Mouse (Mus musculus) stomach, embryonic 16.5 days (tissue): Measurements from ENCODE around the gene Immt. TPM values are rescaled to one million over a fixed set of nuclear protein-coding genes. Genes with fewer than 3 reads are reported as not detected.

Source experiments
- ATAC-seq: fragments of 200-750 bp; cut with Nextera tagmentation; 2 replicates; pipeline ENCODE4 v1.8.0; 2017; ENCODE audit warnings: moderate number of reproducible peaks, moderate TSS enrichment; ENCODE audit not compliant: insufficient read depth, low FRiP score
- H3K27ac ChIP-seq: fragments of 300-500 bp; sonication (generic); 2 replicates; pipeline ENCODE4 v1.5.1; 2014; ENCODE audit warnings: low read length
- H3K27me3 ChIP-seq: fragments of 300-500 bp; sonication (generic); 2 replicates; pipeline ENCODE4 v1.6.1; 2014; ENCODE audit warnings: low read length, control low read depth, mixed read lengths; ENCODE audit not compliant: control insufficient read depth, insufficient read depth
- H3K36me3 ChIP-seq: fragments of 300-500 bp; sonication (generic); 2 replicates; pipeline ENCODE4 v1.6.1; 2014; ENCODE audit warnings: low read length; ENCODE audit not compliant: control insufficient read depth, insufficient read depth
- H3K4me1 ChIP-seq: fragments of 300-500 bp; sonication (generic); 2 replicates; pipeline ENCODE4 v1.6.1; 2014; ENCODE audit warnings: low read length, control low read depth, mixed read lengths; ENCODE audit not compliant: control insufficient read depth, insufficient read depth
- H3K4me2 ChIP-seq: fragments of 300-500 bp; sonication (generic); 2 replicates; pipeline ENCODE4 v1.6.1; 2014; ENCODE audit warnings: low read depth, low read length, mixed read lengths
- H3K4me3 ChIP-seq: fragments of 300-500 bp; sonication (generic); replicated peaks from 2 replicates; pipeline ENCODE4 v1.5.1; 2014; ENCODE audit warnings: mild to moderate bottlenecking, low read length
- H3K9ac ChIP-seq: fragments of 300-500 bp; sonication (generic); 2 replicates; pipeline ENCODE4 v1.6.1; 2014; ENCODE audit warnings: low read length
- H3K9me3 ChIP-seq: fragments of 300-500 bp; sonication (generic); replicated peaks from 2 replicates; pipeline ENCODE4 v1.6.1; 2016; ENCODE audit warnings: low read length, control low read depth; ENCODE audit not compliant: control insufficient read depth
- WGBS: fragments of 180-500 bp; shearing (Covaris S2); extraction: QIAGEN DNeasy Blood & Tissue Kit; methylation state at CpG from one replicate; pipeline ENCODE4 v1.1.7; 2014; 5-methylcytosine and 5-hydroxymethylcytosine counted together
- polyA plus RNA-seq: library from polyadenylated mRNA; unstranded; fragments of >200 nt; fragmentation: Nextera tagmentation; extraction: Ambion mirVana; gene quantifications from 2 replicates; pipeline ENCODE4 v1.2.1, GENCODE M21; 2015

Gene Immt
- 179 and 185 TPM in 2 replicates for polyA plus RNA-seq

DNA sequence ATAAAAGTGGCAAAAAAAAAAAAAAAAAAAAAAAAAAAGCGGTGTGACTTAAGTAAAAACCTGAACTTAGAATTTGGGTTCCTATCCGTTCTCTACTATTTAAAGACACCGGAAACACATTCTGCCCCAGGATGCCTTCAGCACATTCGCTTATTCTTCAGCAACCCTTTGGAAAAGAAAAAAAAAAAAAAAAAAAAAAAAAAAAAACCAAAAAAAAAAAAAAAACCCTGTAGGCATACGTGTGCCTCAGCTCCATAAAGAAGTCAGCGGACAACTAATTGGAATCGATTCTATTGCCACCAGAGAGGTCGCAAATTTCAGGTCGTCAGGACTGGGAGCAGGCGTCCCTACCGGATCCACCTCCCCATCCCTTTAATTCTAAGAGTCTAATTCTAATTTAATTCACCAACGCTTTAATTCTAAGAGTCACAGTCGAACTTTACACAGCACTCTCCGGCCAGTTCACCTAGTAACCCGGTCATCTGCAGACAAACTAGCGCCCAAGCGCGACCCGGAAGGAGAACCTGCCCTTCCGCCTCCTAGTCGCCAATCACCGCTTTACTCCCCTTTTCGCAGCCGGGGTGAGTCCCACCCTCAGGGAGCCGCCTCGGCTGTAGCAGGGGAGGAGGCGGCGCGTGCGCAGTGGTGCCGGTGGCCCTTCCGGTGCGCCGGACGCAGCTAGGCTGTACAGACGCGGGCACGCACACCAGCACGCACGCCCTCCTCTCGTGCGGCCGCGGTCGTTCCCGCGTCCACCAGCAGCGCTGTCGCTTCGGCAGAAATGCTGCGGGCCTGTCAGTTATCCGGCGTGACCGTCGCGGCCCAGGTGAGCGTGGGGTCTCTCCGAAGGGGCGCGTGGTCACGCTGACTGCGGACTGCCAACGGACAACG, at the start of gene Immt:
TSS of gene Immt (plus strand) at position 642 of the 891 bp plus-strand sequence.
- under 1% methylated on average over 64 of the region's 64 CpGs for WGBS
- peaks cover 10% of the 10 kb centered on the region for H3K4me1 ChIP-seq
- peak; percentile 99 for ATAC-seq
- H3K27me3 ChIP-seq: no peaks in the 10 kb centered on the region
- H3K9me3 ChIP-seq: no peaks in the 10 kb centered on the region
- H3K4me2 ChIP-seq: peak within 1 kb of the TSS; percentile 67
- H3K36me3 ChIP-seq: peaks cover 9% of the 10 kb centered on the region; the same call in 1 of the 2 replicates
- H3K27ac ChIP-seq: peak within 1 kb of the TSS; percentile 97
- H3K9ac ChIP-seq: peak within 1 kb of the TSS; percentile 97
- peak within 1 kb of the TSS; percentile 99 for H3K4me3 ChIP-seq

GRCm38 (mm10) chr6:71783165-71783564, 48.0 kb upstream of the Immt start:
- no peaks in the 10 kb centered on the region for H3K36me3 ChIP-seq
- ATAC-seq: no peak
- H3K4me3 ChIP-seq: no peak overlapping the region
- H3K27ac ChIP-seq: no peak overlapping the region
- 86% methylated on average over 5 of the region's 5 CpGs for WGBS
- no peak overlapping the region for H3K4me2 ChIP-seq
- H3K27me3 ChIP-seq: no peaks in the 10 kb centered on the region
- H3K4me1 ChIP-seq: no peaks in the 10 kb centered on the region
- no peaks in the 10 kb centered on the region for H3K9me3 ChIP-seq
- no peak overlapping the region for H3K9ac ChIP-seq

GRCm38 (mm10) chr6:71788348-71788747, 42.8 kb upstream of the Immt start:
- Histone ChIP-seq H3K4me2 (no peak overlapping the region), H3K36me3 (no peaks in the 10 kb centered on the region), H3K9me3 (no peaks in the 10 kb centered on the region), H3K4me1 (no peaks in the 10 kb centered on the region), H3K4me3 (no peak overlapping the region), H3K9ac (no peak overlapping the region), H3K27ac (no peak overlapping the region), H3K27me3 (no peaks in the 10 kb centered on the region)
- WGBS: 62% methylated on average over 9 of the region's 9 CpGs
- ATAC-seq: no peak

- 72% methylated on average over 6 of the region's 6 CpGs for WGBS
- Histone ChIP-seq H3K27ac (no peak overlapping the region), H3K9ac (no peak overlapping the region), H3K4me3 (no peak overlapping the region), H3K9me3 (no peaks in the 10 kb centered on the region), H3K4me1 (no peaks in the 10 kb centered on the region), H3K36me3 (no peaks in the 10 kb centered on the region), H3K4me2 (no peak overlapping the region), H3K27me3 (no peaks in the 10 kb centered on the region)
- no peak for ATAC-seq
These were observed 39.4 kb upstream of the Immt start for GRCm38 (mm10) chr6:71791771-71792170.

GRCm38 (mm10) chr6:71799391-71799790, 31.7 kb upstream of the Immt start:
- Histone ChIP-seq H3K9ac (no peak overlapping the region), H3K9me3 (no peaks in the 10 kb centered on the region), H3K4me2 (no peak overlapping the region), H3K27me3 (no peaks in the 10 kb centered on the region), H3K4me1 (no peaks in the 10 kb centered on the region), H3K36me3 (no peaks in the 10 kb centered on the region), H3K27ac (no peak overlapping the region), H3K4me3 (no peak overlapping the region)
- ATAC-seq: no peak
- 75% methylated on average over 3 of the region's 3 CpGs for WGBS

DNA sequence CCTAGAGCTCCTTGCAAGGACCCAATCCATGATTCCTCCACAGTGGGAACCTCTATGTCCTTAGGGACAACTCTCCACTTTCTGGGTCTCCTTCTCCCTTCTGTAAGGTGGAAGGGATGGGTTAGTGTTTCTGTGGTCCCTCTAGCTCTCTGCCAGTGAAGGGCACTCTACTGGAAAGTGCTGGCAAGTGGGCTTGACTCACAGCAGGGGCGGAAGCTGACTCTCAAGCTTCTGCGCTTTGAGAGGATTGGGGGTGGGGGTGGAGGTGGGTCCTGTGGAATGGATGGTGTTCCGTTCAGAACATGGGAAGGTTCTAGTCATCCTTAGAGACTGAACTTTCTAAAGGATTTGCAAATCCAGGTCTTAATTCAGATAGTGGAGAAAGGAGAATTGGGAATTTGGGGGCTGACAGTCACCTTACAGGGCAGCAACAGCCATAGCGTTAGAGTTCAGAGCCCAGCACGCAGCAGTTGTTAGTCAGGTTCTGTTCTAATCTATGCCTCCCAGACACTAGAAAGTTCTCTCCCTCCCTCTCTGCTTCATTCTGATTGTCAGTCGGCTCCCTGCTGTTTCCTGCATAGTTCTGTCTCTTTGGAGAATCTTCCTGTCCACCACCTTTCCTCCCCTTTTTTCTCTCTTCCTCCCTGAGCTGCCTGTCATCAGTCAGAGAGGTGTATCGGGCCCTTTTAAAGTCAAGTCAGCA, 30.0 kb upstream of the Immt start:
- ATAC-seq: no peak
- 55% methylated on average over 7 of the region's 7 CpGs for WGBS
- Histone ChIP-seq H3K27me3 (no peaks in the 10 kb centered on the region), H3K27ac (no peak overlapping the region), H3K36me3 (no peaks in the 10 kb centered on the region), H3K9me3 (no peaks in the 10 kb centered on the region), H3K9ac (no peak overlapping the region), H3K4me3 (no peak overlapping the region), H3K4me2 (no peak overlapping the region), H3K4me1 (no peaks in the 10 kb centered on the region)

DNA sequence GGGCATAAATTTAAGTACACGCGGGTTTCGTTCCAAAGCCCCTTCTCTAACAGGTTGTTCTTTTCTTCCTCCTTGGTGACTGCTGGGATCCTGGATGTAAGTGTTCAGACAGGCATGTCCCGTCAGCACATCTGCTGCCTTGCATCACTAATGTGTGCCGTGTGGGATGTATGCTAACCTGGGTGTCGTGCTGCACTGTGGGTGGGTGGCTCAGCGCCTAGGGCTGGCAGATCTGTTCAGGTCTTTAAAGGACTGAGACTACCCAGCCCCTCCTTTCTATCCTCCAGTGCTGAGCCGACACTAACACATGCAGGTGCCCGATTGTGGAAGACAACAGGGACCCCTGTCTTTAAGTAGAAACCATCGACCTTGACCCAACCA, 29.4 kb upstream of the Immt start:
- WGBS: 71% methylated on average over 10 of the region's 10 CpGs
- ATAC-seq: no peak

GRCm38 (mm10) chr6:71803609-71804008, 27.5 kb upstream of the Immt start:
- Histone ChIP-seq H3K36me3 (no peaks in the 10 kb centered on the region), H3K4me1 (no peaks in the 10 kb centered on the region), H3K4me3 (no peak overlapping the region), H3K9ac (no peak overlapping the region), H3K4me2 (no peak overlapping the region), H3K27ac (no peak overlapping the region), H3K27me3 (no peaks in the 10 kb centered on the region), H3K9me3 (no peaks in the 10 kb centered on the region)
- no peak for ATAC-seq
- WGBS: 81% methylated on average over 1 of the region's 1 CpGs

More for the DNA sequence above, 29.4 kb upstream of the Immt start:
- no peaks in the 10 kb centered on the region for H3K27me3 ChIP-seq
- H3K4me3 ChIP-seq: no peak overlapping the region
- no peak overlapping the region for H3K4me2 ChIP-seq
- no peak overlapping the region for H3K9ac ChIP-seq
- no peak overlapping the region for H3K27ac ChIP-seq
- no peaks in the 10 kb centered on the region for H3K9me3 ChIP-seq
- H3K36me3 ChIP-seq: no peaks in the 10 kb centered on the region
- no peaks in the 10 kb centered on the region for H3K4me1 ChIP-seq
